Mouse (Mus musculus) spleen, postnatal 4 days (tissue): ENCODE measurements around the gene Cep41.
A peak's percentile ranks its signal among the peaks of the same experiment; 100 is the strongest.

Source experiments
- DNase-seq, 2 experiments: peaks; one replicate each; pipeline ENCODE4 v3.0.0; 2022; ENCODE audit warnings: low spot score in 2 of 2

Gene Cep41

GRCm38 (mm10) chr6:30693350-30693991 is at the start of gene Cep41:
Gene Cep41 (minus strand): TSS chr6:30693749.
- DNase-seq = peak; percentile 90 to 95

DNA sequence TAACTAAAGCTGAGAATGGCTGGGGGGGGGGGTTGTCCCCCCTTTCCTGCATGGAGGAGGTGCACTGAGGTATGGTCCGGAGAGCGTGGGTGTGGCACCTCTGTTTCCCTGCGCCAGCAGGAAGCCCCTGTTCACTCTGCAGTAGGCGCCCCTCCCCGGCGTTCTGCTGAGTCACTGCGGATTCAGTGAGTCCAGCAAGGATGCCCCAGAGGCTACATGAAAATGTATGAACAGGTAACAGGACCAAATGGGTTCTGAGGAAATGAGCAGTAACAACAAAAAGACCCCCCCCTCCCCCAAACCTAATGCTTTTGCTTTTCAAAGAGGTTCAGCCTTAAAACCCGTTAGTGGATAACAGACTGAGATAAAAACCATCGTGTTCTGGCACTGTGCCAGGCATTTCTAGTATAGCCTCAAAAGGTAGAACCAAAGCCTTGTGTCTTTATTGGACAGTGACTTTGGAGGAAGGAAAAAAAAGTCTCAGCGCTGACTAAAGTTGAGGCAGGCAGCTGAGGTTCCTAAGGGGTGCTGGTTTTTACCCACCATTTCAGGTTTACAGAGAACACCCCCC is 45.7 kb upstream of the Cep41 start:
- no peak for DNase-seq

DNA sequence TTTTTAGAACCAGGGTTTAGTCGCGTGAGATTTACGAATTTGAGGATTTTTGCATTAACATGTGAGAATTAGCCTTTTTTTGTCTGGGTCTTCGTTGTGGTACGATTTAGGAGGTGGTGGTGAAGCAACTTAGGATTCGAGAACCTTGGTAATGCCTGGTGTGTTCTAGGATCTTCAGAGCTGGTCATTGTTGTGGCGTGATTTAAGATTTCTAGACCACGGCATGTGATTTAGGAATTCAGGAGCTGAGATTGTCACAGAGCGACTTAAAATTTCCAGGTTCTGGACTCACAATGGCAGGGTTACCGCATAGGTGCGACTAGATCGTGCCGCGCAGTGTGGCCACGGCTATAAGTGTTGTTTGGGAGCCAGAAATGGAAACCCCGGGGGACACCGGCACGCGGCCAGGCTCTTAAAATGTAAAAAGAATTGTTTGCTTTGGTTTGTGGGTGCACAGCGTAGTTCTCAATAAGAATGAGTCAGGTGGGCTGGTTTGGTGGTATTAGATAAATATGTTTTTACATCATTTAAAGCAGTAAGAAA is 45.0 kb upstream of the Cep41 start:
- DNase-seq = no peak

DNA sequence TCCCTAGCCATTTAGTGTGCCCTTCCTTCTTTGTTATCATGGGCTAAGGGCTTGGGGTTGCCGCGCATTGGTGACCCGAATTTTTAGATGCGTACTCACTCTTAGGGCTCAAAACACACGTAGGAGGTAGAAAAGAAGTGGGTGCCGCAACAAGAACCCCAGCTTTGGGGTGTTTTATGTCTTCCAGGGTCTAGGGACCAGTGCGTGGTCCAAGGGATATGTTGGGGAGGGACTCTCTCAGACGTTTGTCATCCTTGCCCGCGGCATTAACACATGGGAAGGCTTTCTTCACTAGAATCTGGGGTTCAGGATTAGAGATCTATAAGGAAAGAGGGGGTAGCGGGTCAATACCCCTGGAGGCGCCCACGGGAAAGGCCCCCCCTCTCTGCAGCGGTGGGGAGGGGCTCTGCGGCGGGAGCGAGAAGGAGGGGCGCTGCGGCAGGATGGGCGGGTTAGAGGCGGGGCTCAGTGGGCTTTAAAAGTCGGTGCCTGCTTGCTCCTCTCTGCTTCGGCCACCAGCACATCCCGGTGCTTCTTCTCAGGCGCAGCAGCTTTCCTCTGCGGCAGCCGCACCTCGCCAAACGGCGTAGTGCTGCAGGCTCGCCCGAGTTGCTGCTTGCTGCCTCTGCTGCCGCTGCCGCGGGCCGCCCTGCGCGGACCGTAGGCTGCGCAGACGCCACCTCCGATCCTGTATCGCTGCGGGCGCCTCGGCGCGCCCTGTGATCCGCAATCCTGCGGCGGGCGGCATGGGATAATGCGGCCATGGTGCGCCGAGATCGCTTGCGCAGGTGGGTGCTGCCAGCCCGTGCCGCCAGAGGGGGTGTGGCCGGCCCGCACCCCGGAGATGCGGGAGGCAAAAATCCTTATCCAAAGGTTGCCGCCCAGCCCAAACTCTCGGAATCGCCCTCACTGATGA is 44.3 kb upstream of the Cep41 start:
- DNase-seq = peak in 1 of 2 experiments; percentile 28

GRCm38 (mm10) chr6:30736864-30737547 is 43.5 kb upstream of the Cep41 start:
- DNase-seq = peak in 1 of 2 experiments; percentile 36

- no peak for DNase-seq
Measured at GRCm38 (mm10) chr6:30736372-30736762, 42.8 kb upstream of the Cep41 start.

DNA sequence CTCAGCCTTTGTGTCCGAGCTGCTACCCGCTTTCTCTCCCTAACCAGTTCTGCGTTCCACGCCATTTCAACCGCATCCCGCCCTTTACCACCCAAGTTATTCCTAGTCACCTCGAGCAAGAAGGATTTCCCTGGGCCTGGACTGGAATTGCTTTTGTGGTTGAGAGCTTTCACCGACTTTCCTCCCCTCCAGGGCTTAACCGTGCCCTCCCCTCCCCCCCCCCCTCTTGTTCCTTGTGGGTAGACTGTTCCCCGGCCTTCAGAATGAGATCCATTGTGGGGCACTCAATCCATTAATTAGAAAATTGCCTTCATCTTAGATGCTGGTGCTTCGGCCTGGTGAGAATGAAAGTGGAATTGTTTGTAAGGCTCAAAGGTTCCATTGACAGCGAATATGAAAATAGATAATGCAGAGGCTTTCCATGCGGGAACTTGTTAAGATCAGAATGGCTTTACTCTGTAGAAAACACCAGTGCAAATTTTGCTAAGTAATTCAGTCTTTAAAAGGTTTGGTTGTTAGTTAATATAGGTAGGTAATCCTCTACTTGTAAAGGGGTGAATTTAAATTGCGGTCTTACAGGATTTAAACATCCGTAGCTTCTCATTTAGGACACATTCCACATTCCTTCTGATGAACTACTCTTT is 42.3 kb upstream of the Cep41 start:
- DNase-seq = no peak

GRCm38 (mm10) chr6:30734988-30735727 is 41.6 kb upstream of the Cep41 start:
- DNase-seq = no peak

DNA sequence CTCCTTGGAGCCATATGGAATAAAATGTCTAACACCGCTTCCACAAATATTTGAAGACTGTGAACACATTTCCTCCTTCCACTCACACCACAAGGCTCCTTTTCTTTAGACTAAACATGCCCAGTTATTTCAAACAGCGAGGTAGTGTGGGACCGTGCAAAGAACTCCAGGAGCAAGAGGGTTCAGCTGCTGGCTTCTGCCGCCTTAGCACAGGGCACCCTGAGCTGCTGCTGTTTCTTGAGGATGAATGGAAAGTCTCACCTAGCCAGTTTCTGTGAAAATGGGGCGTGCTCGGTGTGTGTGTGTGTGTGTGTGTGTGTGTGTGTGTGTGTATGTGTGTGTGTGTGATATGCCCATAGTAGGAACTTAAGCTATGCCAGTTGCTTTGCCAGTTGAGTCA is 40.9 kb upstream of the Cep41 start:
- no peak for DNase-seq

GRCm38 (mm10) chr6:30732571-30733130 is 39.1 kb upstream of the Cep41 start:
- no peak for DNase-seq

DNA sequence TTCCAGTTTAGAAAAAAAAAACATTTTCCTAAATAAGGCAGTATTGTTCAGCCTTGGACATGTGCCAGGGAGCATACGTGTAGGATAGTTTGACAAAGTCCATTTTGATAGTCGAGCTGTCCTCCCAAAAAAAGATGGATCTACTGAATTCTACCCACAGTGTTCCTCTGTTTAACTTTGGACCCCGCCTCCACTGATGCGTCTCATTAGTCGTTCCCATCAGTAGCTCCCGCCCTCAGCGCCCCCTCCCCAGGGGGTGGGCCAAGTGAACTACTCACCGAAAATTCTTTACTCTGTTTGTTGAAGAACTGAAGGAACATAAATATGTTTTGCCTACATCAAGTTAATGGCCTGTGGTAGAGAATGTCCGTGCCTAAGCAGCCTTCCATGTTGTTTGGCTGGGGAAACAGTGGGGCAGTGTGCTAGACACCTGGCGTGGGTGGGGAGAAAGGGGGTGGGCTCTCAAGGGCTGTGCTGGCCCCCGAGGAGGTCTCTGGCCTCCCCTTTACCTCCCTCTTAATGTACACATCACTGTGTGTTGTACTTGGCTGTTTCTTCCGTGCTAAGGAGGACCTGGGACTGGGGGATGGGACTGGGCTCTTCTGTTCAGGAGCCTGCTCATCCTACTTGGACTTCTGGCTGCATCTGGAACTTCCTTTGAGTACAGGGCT is 36.9 kb upstream of the Cep41 start:
- DNase-seq = no peak

DNA sequence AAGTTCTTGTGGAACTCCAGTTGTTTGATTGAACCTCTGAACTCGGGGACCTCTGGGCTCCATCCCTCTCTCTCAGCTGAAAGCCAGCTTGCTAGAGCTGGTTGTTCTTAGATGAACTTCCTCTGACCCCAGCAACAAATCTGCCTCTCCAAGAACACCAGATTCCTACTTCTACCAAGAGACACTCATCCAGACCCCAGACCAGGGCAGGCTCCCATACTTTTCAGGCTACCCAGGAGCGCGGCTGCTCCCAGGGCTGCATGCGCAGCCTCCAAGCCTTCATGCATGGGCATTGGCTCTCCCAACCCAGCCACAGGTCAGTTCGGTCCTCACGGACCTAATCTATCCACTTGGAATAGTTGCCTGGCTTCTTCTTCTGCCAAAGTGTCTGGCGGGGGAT is 29.8 kb upstream of the Cep41 start, which contains the start of gene Mest:
Mest (plus strand) TSS at position 217 of the 400 bp plus-strand sequence.
- DNase-seq = no peak

DNA sequence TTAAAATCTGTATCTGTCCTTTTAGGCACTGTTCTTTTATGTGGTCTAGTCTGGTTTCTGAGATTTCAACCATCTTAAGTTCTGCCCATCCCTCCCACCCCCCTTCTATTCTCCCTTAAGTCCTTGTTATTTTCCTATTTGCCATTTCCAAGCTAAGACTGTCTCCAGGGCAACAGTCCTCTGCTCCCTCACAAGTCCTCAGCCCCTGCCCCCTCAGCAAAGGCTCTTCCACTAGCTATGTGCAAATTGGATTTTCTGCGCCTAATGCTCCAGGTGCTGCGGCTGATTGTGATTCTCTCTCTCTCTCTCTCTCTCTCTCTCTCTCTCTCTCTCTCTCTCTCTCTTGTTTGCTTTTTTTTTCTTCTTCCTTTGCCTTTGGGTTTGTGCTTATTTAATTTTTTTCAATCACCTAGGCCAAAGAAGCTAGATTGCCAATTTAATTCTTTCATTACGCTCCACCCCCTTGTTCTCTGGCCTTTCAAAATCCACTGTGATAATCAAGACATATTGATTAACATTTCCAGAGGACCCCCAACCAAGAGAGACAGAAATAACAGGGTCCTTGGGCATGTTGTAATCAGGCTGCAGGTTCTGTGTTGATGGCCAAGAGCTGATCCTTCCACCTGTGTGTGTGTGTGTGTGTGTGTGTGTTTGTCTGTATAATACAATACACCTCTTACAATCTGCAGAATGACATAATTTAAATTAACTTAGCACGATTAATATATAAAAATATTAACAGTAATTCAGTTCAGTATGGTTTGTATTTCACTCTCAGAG is 29.0 kb upstream of the Cep41 start:
- no peak for DNase-seq

GRCm38 (mm10) chr6:30716796-30717195 is 23.2 kb upstream of the Cep41 start:
- no peak for DNase-seq

GRCm38 (mm10) chr6:30714891-30715471 is 21.4 kb upstream of the Cep41 start:
- no peak for DNase-seq

GRCm38 (mm10) chr6:30713896-30714295 is 20.3 kb upstream of the Cep41 start:
- no peak for DNase-seq

GRCm38 (mm10) chr6:30713455-30713854 is 19.9 kb upstream of the Cep41 start:
- no peak for DNase-seq

DNA sequence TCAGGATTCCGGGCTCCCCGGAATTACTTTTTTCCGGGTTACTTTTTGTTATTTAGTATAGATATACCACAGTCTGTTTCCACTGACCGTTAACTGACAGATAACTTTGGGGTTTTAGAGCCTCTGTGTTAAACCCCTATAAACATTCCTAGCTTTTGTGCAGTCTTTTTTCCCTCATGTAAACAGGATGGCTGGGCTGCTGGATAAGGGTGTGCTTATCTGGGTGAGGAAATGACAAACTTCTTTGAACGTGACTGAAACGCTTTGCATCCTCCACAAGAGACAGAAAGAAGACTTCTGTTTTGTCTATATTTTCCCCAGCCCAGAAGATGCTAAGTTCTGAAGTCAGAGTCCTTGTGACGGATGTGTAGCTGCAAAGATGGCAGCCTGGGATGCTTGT is 18.9 kb upstream of the Cep41 start:
- no peak for DNase-seq

GRCm38 (mm10) chr6:30711365-30711763 is 17.8 kb upstream of the Cep41 start:
- no peak for DNase-seq
